Mouse (Mus musculus) cerebellum, adult 2 months (tissue): Measurements from ENCODE around the gene Gtf3a. TPM values are rescaled to one million over a fixed set of nuclear protein-coding genes. Genes with fewer than 3 reads are reported as not detected.
A peak's percentile ranks its signal among the peaks of the same experiment; 100 is the strongest.
"Not testable (repeated sequence)": the region's sequence is repeated elsewhere in the genome, so short reads cannot be mapped to it uniquely, and the experiment has no call there.

ENCODE experiments used
- DNase-seq, 2 experiments: peaks; one replicate each; pipeline ENCODE4 v3.0.0; 2021
- H3K27ac ChIP-seq: fragments of 200-500 bp; 2 replicates; pipeline ENCODE4 v1.5.1; 2012; ENCODE audit warnings: low read length, control low read depth, inconsistent platforms; ENCODE audit not compliant: insufficient read depth
- H3K27me3 ChIP-seq: fragments of 200-500 bp; 2 replicates; pipeline ENCODE4 v1.6.1; 2012; ENCODE audit warnings: inconsistent platforms, mild to moderate bottlenecking, low read length, moderate library complexity; ENCODE audit not compliant: control insufficient read depth, insufficient read depth
- H3K4me1 ChIP-seq: fragments of 200-500 bp; 2 replicates; pipeline ENCODE4 v1.6.1; 2011; ENCODE audit warnings: low read length; ENCODE audit not compliant: control insufficient read depth, insufficient read depth
- H3K4me3 ChIP-seq: fragments of 200-500 bp; replicated peaks from 2 replicates; pipeline ENCODE3; 2011; ENCODE audit warnings: mild to moderate bottlenecking, low read depth, low read length, control low read depth; ENCODE audit not compliant: insufficient read depth
- CTCF ChIP-seq: fragments of 200-500 bp; IDR thresholded peaks from 2 replicates; pipeline ENCODE4 v1.5.1; 2011; ENCODE audit warnings: low read depth, mild to moderate bottlenecking, control low read depth, low read length, moderate library complexity, borderline replicate concordance; ENCODE audit not compliant: insufficient read depth
- POLR2A ChIP-seq: fragments of 200-500 bp; IDR thresholded peaks from 2 replicates; pipeline ENCODE4 v1.6.1; 2011; ENCODE audit warnings: low read length, control low read depth, borderline replicate concordance; ENCODE audit not compliant: insufficient read depth
- whole genome bisulfite sequencing: fragments of 180-500 bp; shearing (Covaris S2); methylation state at CpG from one replicate; pipeline ENCODE4 v1.1.7; 2018; 5-methylcytosine and 5-hydroxymethylcytosine counted together
- polyA plus RNA-seq: library from polyadenylated mRNA; depleted of rRNA; stranded (reverse); fragments of >200 nt; gene quantifications from 2 replicates; pipeline ENCODE4 v1.2.3, GENCODE M21; 2012

Gtf3a gene
- polyA plus RNA-seq, 1 experiment, result 43.0 TPM

DNA sequence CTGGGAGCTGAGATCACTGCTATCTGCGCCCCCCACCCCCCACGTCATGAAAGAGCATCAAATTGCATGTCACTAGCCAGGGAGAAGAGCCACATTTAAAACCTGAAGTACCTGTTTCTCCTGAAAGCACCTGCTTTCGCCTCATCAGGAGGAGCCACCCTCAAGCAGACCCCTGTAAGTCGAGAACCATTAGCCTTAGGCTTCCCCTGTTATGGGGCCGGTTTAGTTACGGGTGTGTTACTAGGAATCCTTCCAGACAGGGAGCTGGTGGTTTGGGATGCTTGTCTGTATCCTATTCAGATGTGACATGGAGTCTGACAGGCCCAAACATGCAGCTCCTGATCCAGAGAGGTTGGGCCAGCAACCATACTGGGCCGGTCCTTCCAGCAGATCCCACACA, 35.1 kb upstream of the Gtf3a start:
- WGBS, result 85% methylated on average over 7 of the region's 7 CpGs
- H3K27me3 ChIP-seq, result no peaks in the 10 kb centered on the region
- H3K4me3 ChIP-seq, result no peak overlapping the region
- no peak for TF ChIP-seq CTCF
- TF ChIP-seq POLR2A, result no peak
- no peak overlapping the region for H3K27ac ChIP-seq
- H3K4me1 ChIP-seq, result no peaks in the 10 kb centered on the region
- no peak for DNase-seq

DNA sequence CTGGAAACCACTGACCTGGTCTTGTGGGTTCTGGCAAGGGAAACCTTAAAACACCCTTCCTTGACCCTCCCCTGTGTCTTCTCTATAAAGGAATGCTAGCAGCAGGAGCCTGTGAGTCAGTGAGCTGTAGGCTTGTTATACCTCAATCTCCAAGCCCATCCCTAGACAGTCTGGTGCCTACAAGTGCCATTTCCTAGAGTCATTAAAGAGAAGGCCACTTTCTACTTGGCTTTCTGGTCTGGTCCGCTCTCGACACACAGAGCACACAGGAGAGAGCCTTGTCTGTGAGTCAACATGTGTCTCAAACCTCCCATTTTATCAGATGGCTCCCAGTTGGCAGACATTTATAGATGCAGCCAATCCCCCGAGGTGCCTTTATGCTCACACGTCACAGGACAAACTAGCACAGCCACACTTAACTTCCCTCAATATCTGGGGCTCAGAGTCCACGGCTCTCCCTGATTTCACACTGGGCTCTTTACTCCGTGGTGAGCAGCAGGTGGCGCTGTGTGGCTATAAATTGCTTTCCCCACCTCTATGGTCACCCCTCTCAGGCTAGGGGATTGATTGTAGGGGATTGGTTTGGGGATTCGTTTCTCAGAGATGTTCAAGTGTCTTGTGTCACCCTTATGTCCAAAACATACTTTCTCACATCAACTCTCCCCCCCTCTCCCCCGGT, 34.2 kb upstream of the Gtf3a start:
- 23% methylated on average over 9 of the region's 9 CpGs for WGBS

DNA sequence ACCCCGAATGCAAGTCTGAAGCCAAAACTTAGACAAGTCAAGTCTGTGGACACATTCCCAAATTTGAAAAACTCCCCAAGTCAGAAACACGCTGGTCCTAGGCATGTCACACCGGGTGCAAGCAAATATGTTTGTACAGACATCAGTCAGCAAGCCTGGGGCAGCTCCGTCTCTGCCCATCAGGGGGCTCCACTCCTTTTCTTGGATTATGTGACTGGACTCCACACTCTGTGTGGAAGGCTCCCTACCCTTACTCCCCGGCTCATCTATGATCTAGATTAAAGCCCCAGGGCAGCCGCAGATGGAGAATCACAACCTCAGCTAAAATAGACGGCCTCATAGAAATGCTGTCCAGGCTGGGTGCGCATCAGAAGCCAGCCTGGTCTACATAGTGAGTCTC, 32.2 kb upstream of the Gtf3a start:
- 67% methylated on average over 8 of the region's 8 CpGs for WGBS
- Histone ChIP-seq H3K27me3 (no peaks in the 10 kb centered on the region; the same call in 1 of the 2 replicates), H3K4me1 (no peaks in the 10 kb centered on the region), H3K4me3 (no peak overlapping the region), H3K27ac (no peak overlapping the region)
- TF ChIP-seq CTCF, result no peak
- no peak for TF ChIP-seq POLR2A
- no peak for DNase-seq

More for the DNA sequence above, 34.2 kb upstream of the Gtf3a start:
- DNase-seq, result peak; percentile 12 to 34
- peak; percentile 68 for TF ChIP-seq CTCF
- no peak for TF ChIP-seq POLR2A
- H3K4me3 ChIP-seq, result no peak overlapping the region
- H3K27me3 ChIP-seq, result no peaks in the 10 kb centered on the region
- no peak overlapping the region for H3K27ac ChIP-seq
- no peaks in the 10 kb centered on the region for H3K4me1 ChIP-seq

DNA sequence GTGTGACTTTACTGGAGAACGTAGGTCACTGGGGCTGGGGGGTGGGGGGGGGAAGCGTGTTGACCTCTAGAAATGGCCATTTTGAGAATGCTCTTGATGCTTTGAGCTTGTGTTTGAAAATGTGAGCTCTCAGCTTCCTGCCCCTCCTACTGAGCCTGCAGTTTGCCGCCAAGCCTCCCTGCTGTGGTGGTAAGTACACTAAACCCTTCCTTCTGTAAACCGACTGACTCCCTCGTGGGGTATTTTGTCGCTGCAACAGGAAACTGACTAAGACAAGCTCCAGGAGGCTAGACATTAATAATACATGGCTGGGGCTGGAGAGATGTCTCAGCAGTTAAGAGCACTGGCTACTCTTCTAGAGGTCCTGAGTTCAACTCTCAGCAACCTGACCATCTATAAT, 31.7 kb upstream of the Gtf3a start:
- no peaks in the 10 kb centered on the region for H3K4me1 ChIP-seq
- TF ChIP-seq CTCF, result no peak
- TF ChIP-seq POLR2A, result no peak
- H3K27me3 ChIP-seq, result no peaks in the 10 kb centered on the region; the same call in 1 of the 2 replicates
- no peak overlapping the region for H3K27ac ChIP-seq
- no peak for DNase-seq
- no peak overlapping the region for H3K4me3 ChIP-seq
- WGBS, result 39% methylated on average over 6 of the region's 6 CpGs

DNA sequence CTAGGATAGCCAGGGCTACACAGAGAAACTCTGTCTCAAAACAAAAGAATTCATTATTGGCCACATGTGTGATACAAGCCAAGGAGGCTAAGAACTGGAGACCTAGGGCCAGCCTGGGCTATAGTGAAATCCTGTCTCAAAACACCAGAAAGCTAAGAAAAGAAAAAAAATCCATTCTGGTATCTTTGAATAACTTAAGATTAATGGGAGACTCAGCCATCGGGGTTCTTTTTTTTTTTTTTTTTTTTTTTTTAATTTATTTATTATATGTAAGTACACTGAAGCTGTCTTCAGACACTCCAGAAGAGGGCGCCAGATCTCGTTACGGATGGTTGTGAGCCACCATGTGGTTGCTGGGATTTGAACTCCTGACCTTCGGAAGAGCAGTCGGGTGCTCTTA, 31.1 kb upstream of the Gtf3a start:
- H3K4me3 ChIP-seq, H3K27ac ChIP-seq, H3K27me3 ChIP-seq, DNase-seq, H3K4me1 ChIP-seq: not testable (repeated sequence)
- 78% methylated on average over 6 of the region's 6 CpGs for WGBS

DNA sequence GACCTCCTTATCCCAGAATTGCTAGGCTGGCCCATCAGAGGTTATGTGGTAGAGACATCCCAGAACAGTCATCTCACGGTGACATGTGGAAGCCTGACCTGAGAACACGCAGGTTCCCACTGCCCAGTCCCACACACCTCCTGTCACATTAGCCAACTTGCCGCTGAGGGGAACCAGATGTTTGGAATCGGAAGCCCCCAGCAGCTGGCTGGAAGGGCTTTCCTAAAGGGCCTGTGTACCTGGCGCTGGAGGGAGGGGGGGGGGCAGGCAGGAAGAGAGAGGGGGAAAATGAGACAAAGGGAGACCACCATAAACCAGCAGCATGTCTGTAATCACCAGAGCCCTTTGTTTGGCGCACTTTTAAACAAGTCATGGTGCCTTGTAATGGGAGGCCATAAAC, 28.6 kb upstream of the Gtf3a start:
- no peaks in the 10 kb centered on the region; the same call in 1 of the 2 replicates for H3K27me3 ChIP-seq
- DNase-seq, result no peak
- H3K27ac ChIP-seq, result no peak overlapping the region
- no peak overlapping the region for H3K4me3 ChIP-seq
- TF ChIP-seq POLR2A (no peak), CTCF (no peak)
- 38% methylated on average over 6 of the region's 6 CpGs for WGBS
- no peaks in the 10 kb centered on the region for H3K4me1 ChIP-seq

DNA sequence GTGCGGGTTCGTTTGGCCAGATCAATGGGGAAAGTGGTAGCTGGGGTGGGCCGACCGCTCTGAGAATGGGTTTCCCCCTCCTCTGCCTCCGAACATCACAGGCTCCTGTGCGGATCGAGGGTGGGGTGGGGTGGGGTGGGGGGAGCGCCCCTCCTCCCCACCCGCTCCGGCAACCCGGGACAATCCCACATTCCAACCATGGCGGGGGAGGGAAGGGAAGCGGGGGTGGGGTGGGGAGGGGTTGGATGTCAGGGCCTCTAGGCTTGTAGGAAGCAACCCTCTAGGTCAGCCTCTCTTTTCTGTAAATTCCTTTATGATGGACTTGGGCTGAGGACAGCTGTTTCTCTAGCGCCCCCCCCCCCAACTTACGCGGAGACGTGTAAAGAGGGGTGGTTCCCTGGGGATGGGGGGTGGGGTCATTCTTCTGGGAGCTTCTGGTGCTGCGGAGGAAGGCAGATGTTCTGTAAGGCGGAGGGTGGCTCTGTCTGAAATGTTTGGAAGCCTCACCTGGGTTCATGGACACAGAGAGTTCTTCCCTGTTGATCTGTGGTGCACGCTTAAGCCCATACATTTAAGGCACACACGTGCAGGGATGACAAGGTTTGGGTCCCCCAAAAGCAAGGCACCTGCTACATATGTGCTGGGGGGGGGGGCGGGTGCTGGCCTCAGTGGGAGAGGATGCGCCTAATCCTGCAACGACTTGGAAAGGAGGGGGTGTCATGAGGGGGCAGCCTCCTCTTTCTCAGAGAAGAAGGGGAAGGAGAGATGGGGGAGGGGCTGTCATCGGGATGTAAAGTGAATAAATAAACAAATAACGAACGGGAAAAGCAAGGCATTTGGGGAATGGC, 27.9 kb upstream of the Gtf3a start:
- 8% methylated on average over 24 of the region's 27 CpGs for WGBS

DNA sequence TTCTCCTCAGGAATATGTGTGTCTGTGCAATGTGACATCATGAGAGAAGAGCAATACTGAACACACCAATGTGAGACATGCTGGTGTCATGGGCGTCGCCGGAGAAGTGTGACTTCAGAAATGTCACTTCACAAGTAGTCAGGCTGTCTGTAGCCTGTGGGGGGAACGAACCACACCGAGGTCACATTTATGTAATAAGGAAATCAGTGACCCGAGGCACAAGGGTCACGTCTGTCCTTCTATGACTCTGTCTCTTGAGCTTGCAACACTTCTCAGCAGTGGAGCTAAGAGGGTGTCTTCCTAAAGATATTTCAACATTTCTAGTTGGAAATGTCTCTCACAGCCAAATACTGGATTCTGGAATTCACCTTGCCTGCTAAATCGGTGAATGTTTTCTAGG, 27.2 kb upstream of the Gtf3a start:
- 35% methylated on average over 8 of the region's 8 CpGs for WGBS
- TF ChIP-seq POLR2A, result no peak
- TF ChIP-seq CTCF, result no peak
- no peak overlapping the region for H3K27ac ChIP-seq
- no peaks in the 10 kb centered on the region for H3K4me1 ChIP-seq
- H3K27me3 ChIP-seq, result no peaks in the 10 kb centered on the region; the same call in 1 of the 2 replicates
- H3K4me3 ChIP-seq, result no peak overlapping the region
- no peak for DNase-seq

More for the DNA sequence above, 27.9 kb upstream of the Gtf3a start:
- no peak for TF ChIP-seq CTCF
- no peak for TF ChIP-seq POLR2A
- Histone ChIP-seq H3K27me3 (no peaks in the 10 kb centered on the region; the same call in 1 of the 2 replicates), H3K4me1 (no peaks in the 10 kb centered on the region), H3K27ac (no peak overlapping the region), H3K4me3 (no peak overlapping the region)
- no peak for DNase-seq
